Mouse (Mus musculus) heart, embryonic 12.5 days (tissue): ENCODE measurements around the gene Igtp. TPM values are rescaled to one million over a fixed set of nuclear protein-coding genes. Genes with fewer than 3 reads are reported as not detected.
A peak's percentile ranks its signal among the peaks of the same experiment; 100 is the strongest.

Source experiments
- ATAC-seq: fragments of 200-750 bp; cut with Nextera tagmentation; 2 replicates; pipeline ENCODE4 v1.8.0; 2017; ENCODE audit warnings: moderate TSS enrichment, moderate library complexity; ENCODE audit not compliant: insufficient number of reproducible peaks, low FRiP score
- H3K27ac ChIP-seq: fragments of 300-500 bp; sonication (generic); 2 replicates; pipeline ENCODE4 v1.5.1; 2016; ENCODE audit warnings: mild to moderate bottlenecking, moderate library complexity; ENCODE audit not compliant: poor library complexity, severe bottlenecking
- H3K27me3 ChIP-seq: fragments of 300-500 bp; sonication (generic); replicated peaks from 2 replicates; pipeline ENCODE4 v1.6.1; 2016; ENCODE audit warnings: mild to moderate bottlenecking, moderate library complexity
- H3K36me3 ChIP-seq: fragments of 300-500 bp; sonication (generic); 2 replicates; pipeline ENCODE4 v1.6.1; 2016; ENCODE audit warnings: mild to moderate bottlenecking, moderate library complexity
- H3K4me1 ChIP-seq: fragments of 300-500 bp; sonication (generic); replicated peaks from 2 replicates; pipeline ENCODE4 v1.6.1; 2016; ENCODE audit warnings: mild to moderate bottlenecking
- H3K4me2 ChIP-seq: fragments of 300-500 bp; sonication (generic); 2 replicates; pipeline ENCODE4 v1.6.1; 2016; ENCODE audit warnings: mild to moderate bottlenecking, moderate library complexity
- H3K4me3 ChIP-seq: fragments of 300-500 bp; sonication (generic); 2 replicates; pipeline ENCODE4 v1.5.1; 2016; ENCODE audit warnings: mild to moderate bottlenecking
- H3K9ac ChIP-seq: fragments of 300-500 bp; sonication (generic); 2 replicates; pipeline ENCODE4 v1.6.1; 2016; ENCODE audit warnings: mild to moderate bottlenecking, moderate library complexity
- H3K9me3 ChIP-seq: fragments of 300-500 bp; sonication (generic); replicated peaks from 2 replicates; pipeline ENCODE4 v1.6.1; 2016; ENCODE audit warnings: mild to moderate bottlenecking, moderate library complexity
- WGBS: fragments of 180-500 bp; shearing (Covaris S2); methylation state at CpG from one replicate; pipeline ENCODE4 v1.1.7; 2016; 5-methylcytosine and 5-hydroxymethylcytosine counted together
- polyA plus RNA-seq: library from polyadenylated mRNA; unstranded; fragments of >200 nt; fragmentation: Nextera tagmentation; extraction: Ambion mirVana; gene quantifications from 2 replicates; pipeline ENCODE4 v1.2.1, GENCODE M21; 2016

Gene Igtp
- polyA plus RNA-seq, 1 experiment from 2014 or later: 3.7 TPM

GRCm38 (mm10) chr11:58180756-58181155 lies 18.6 kb upstream of the Igtp start:
- H3K27ac ChIP-seq: no peak overlapping the region
- H3K4me3 ChIP-seq: no peak overlapping the region
- no peaks in the 10 kb centered on the region for H3K27me3 ChIP-seq
- WGBS: 89% methylated on average over 7 of the region's 7 CpGs
- no peak for ATAC-seq
- H3K36me3 ChIP-seq: peaks cover 42% of the 10 kb centered on the region
- no peaks in the 10 kb centered on the region for H3K4me1 ChIP-seq
- no peak overlapping the region for H3K4me2 ChIP-seq
- no peaks in the 10 kb centered on the region for H3K9me3 ChIP-seq
- no peak overlapping the region for H3K9ac ChIP-seq

DNA sequence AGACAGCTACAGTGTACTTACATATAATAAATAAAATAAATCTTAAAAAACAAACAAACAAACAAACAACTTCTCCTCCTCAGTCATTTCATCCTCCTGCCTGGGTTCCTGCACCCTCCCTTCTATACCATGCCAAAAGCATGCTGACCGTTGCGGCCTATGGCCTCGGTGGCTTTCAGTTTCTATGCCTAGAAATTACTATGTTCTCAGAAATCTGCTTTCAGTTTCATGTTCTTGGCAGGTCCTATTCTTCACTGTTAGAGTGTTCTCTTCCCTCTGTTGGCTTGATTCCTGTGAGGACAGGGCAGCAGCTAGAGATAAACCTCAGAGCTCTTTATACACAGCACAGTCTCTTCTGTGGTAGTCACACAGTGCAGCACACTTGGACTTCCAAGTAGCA lies 15.8 kb upstream of the Igtp start:
- H3K27ac ChIP-seq: no peak overlapping the region
- no peak for ATAC-seq
- no peaks in the 10 kb centered on the region for H3K4me1 ChIP-seq
- no peak overlapping the region for H3K4me2 ChIP-seq
- no peaks in the 10 kb centered on the region for H3K27me3 ChIP-seq
- H3K4me3 ChIP-seq: no peak overlapping the region
- H3K9me3 ChIP-seq: no peaks in the 10 kb centered on the region
- H3K36me3 ChIP-seq: peaks cover 15% of the 10 kb centered on the region
- H3K9ac ChIP-seq: no peak overlapping the region; the same call in 1 of the 2 replicates
- WGBS: 90% methylated on average over 3 of the region's 3 CpGs

DNA sequence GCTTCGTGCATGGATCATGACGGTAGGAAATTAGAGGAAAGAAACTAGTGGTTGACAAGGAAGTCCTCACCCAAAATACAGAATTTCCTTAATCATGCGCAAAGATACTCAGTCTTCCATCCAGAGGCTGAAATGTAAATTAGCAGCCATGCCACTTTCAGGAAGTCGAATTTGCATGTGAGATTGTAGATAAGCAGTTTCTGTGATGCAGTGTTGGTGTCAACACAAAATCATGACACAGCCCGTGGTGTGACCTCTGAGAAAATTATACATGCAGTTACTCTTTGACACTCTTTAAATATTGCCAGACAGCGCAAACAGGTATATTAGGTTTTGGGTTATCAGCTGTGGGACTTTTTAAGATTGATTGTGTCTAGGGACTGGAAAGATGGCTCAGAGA lies 9.7 kb upstream of the Igtp start:
- Histone ChIP-seq H3K4me2 (no peak overlapping the region), H3K9ac (no peak overlapping the region), H3K9me3 (no peaks in the 10 kb centered on the region), H3K27me3 (no peaks in the 10 kb centered on the region), H3K4me1 (peaks cover 14% of the 10 kb centered on the region), H3K4me3 (no peak overlapping the region), H3K36me3 (no peaks in the 10 kb centered on the region), H3K27ac (no peak overlapping the region)
- 91% methylated on average over 6 of the region's 6 CpGs for WGBS
- ATAC-seq: no peak

- 0 out of 2 replicates have a peak, but pooled peaks have one; percentile 22 for ATAC-seq
- Histone ChIP-seq H3K9ac (no peak overlapping the region), H3K9me3 (no peaks in the 10 kb centered on the region), H3K4me1 (peaks cover 20% of the 10 kb centered on the region), H3K4me3 (no peak overlapping the region), H3K27me3 (no peaks in the 10 kb centered on the region), H3K4me2 (peak overlapping the region; percentile 11), H3K36me3 (no peaks in the 10 kb centered on the region), H3K27ac (peak overlapping the region; percentile 77)
- WGBS: 33% methylated on average over 3 of the region's 3 CpGs
These were observed 6.0 kb upstream of the Igtp start for GRCm38 (mm10) chr11:58193326-58193725.

DNA sequence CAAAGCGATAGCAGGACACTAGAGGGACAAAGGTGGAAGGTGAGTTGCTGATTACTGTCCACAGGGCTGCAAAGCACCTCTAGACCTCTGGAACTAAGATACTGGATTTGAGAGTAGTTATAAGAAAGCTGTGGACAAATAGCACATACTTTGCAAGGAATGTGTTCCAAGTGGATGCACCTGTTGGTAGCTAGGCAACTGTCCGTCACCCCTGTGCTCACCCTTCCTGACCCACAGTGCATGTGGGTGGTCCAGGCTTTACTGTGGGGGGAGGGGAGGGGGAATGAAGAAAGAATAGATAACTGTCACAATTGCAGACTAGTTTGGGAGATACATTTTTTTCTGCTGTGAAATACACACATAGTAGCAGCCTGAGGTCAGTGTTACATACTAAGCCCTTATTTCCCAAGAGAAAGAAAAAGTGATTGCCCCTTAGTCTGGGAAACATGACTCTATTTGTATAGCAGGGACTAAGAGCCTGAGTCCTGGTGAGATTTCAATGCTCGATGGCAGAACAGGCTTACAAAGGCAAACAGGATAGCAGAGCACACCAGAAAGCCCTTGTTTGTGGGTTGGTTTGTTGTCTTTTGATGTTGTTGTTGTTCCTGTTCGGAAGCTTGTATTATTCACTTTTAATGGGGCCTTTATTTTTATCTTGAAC lies 5.4 kb upstream of the Igtp start:
- no peak overlapping the region for H3K4me3 ChIP-seq
- no peak overlapping the region for H3K9ac ChIP-seq
- H3K27me3 ChIP-seq: no peaks in the 10 kb centered on the region
- peak overlapping the region; percentile 11 for H3K4me2 ChIP-seq
- 37% methylated on average over 4 of the region's 4 CpGs for WGBS
- no peak for ATAC-seq
- H3K27ac ChIP-seq: peak overlapping the region; percentile 76
- no peaks in the 10 kb centered on the region for H3K36me3 ChIP-seq
- peaks cover 20% of the 10 kb centered on the region for H3K4me1 ChIP-seq
- H3K9me3 ChIP-seq: no peaks in the 10 kb centered on the region

- peak overlapping the region; percentile 66; the same call in 1 of the 2 replicates for H3K9ac ChIP-seq
- peak overlapping the region; percentile 8; the same call in 1 of the 2 replicates for H3K27ac ChIP-seq
- no peaks in the 10 kb centered on the region for H3K27me3 ChIP-seq
- peak overlapping the region; percentile 87 for H3K4me2 ChIP-seq
- ATAC-seq: no peak
- H3K36me3 ChIP-seq: no peaks in the 10 kb centered on the region
- H3K4me1 ChIP-seq: peaks cover 16% of the 10 kb centered on the region
- WGBS: 84% methylated on average over 4 of the region's 4 CpGs
- H3K4me3 ChIP-seq: peak overlapping the region; percentile 68
- no peaks in the 10 kb centered on the region for H3K9me3 ChIP-seq
These were observed 693 bp upstream of the Igtp start for GRCm38 (mm10) chr11:58198663-58199062.

DNA sequence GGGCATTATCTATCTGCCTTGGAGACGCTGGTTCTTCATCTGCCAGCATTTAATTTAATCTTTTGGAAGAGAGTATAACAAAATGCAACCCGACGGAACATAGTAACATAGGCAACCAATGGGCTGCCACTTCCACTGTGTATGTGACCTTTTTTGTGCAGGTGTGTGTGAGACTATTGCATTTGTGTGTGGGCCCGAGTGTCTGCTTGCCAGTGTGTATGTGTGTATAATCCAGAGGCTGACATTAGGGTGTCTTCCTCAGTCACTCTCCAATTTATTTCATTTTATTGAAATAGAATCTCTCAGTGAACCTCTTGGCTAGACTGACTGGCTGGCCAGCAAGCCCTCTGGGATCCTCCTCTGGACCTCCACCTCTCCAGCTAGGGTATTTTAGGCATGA lies 870 bp downstream of the Igtp start:
- Histone ChIP-seq H3K9me3 (no peaks in the 10 kb centered on the region), H3K27me3 (no peaks in the 10 kb centered on the region), H3K27ac (no peak overlapping the region), H3K4me2 (peak overlapping the region; percentile 87; the same call in 1 of the 2 replicates), H3K36me3 (no peaks in the 10 kb centered on the region), H3K4me3 (no peak overlapping the region), H3K9ac (no peak overlapping the region), H3K4me1 (peaks cover 10% of the 10 kb centered on the region)
- 84% methylated on average over 4 of the region's 4 CpGs for WGBS
- no peak for ATAC-seq

- ATAC-seq: no peak
- Histone ChIP-seq H3K9me3 (no peaks in the 10 kb centered on the region), H3K4me3 (no peak overlapping the region), H3K4me2 (no peak overlapping the region), H3K27me3 (no peaks in the 10 kb centered on the region), H3K4me1 (peaks cover 10% of the 10 kb centered on the region), H3K27ac (no peak overlapping the region), H3K36me3 (no peaks in the 10 kb centered on the region), H3K9ac (no peak overlapping the region)
- WGBS: 87% methylated on average over 12 of the region's 12 CpGs
These were observed 1.7 kb downstream of the Igtp start for GRCm38 (mm10) chr11:58201052-58201451.

DNA sequence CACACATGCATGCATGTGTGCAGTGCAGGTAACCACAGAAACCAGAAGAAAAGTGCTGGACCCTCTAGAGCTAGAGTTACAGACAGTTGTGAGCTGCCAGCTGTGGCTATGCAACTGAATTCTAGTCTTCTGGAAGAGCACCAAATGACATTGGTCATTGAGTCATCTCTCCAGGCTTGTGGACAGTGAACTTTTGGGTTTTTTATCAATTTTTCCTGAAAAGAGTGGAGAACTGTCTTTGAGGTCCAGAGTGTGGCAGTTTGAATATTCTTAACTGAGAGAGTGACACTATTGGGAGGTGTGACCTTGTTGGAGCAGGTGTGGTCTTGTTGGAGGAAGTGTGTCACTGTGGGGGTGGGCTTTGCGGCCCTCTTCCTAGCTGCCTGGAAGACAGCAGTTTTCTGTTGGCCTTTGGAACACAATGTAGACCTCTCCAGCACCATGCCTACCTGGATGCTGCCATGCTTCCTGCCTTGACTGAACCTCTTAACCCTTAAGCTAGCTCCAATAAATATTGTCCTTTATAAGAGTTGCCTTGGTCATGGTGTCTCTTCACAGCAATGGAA lies 11.0 kb downstream of the Igtp start:
- ATAC-seq: no peak
- no peak overlapping the region for H3K27ac ChIP-seq
- no peak overlapping the region for H3K4me2 ChIP-seq
- H3K4me1 ChIP-seq: peaks cover 13% of the 10 kb centered on the region
- H3K9ac ChIP-seq: no peak overlapping the region
- no peak overlapping the region for H3K4me3 ChIP-seq
- H3K9me3 ChIP-seq: no peaks in the 10 kb centered on the region
- no peaks in the 10 kb centered on the region for H3K27me3 ChIP-seq
- 84% methylated on average over 1 of the region's 1 CpGs for WGBS
- H3K36me3 ChIP-seq: no peaks in the 10 kb centered on the region; the same call in 1 of the 2 replicates

DNA sequence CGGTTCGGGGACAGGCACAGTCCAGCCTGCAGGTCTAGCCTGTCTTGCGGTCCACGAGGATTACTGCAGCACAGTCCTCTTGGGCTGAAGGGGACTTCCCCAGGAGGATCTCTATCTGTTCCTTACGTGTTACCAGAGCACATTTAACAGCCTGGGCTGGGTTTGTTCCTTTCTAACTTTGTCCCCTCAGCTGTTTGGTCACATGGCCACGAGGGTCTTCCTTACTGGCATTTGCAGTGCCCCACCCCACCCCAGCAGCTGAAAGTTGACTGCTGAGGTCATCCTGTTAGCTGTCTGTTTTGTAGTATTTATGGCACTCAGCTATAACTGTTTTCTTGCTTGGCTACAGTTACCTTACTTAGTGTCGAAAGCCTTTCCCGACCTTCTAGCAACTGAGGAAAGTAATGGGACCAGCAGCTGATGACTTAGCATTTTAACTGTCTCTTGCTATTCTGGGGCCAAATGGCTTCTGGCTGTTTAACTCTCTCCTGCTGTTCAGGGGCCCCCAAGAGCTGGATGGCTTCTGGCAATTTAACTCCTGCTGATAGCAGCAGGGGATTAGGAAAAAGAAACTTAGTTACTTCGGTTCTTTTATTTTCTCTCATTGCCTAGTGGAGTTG lies 11.8 kb downstream of the Igtp start:
- Histone ChIP-seq H3K27ac (no peak overlapping the region), H3K4me1 (peaks cover 18% of the 10 kb centered on the region), H3K4me2 (0 out of 2 replicates have a peak overlapping the region, but pooled peaks have one; percentile 10), H3K9me3 (no peaks in the 10 kb centered on the region), H3K9ac (no peak overlapping the region), H3K4me3 (no peak overlapping the region), H3K27me3 (no peaks in the 10 kb centered on the region), H3K36me3 (no peaks in the 10 kb centered on the region; the same call in 1 of the 2 replicates)
- no peak for ATAC-seq
- WGBS: 17% methylated on average over 9 of the region's 9 CpGs

- Histone ChIP-seq H3K4me1 (peaks cover 18% of the 10 kb centered on the region), H3K27ac (no peak overlapping the region), H3K9ac (no peak overlapping the region), H3K4me3 (no peak overlapping the region), H3K9me3 (no peaks in the 10 kb centered on the region), H3K36me3 (no peaks in the 10 kb centered on the region; the same call in 1 of the 2 replicates), H3K27me3 (no peaks in the 10 kb centered on the region), H3K4me2 (no peak overlapping the region)
- 41% methylated on average over 2 of the region's 2 CpGs for WGBS
- ATAC-seq: no peak
These were observed 12.3 kb downstream of the Igtp start for GRCm38 (mm10) chr11:58211682-58212067.
